Mouse (Mus musculus) ES-CJ7 (cell line): ENCODE results near the gene Agmo.

ENCODE experiments used
- DNase-seq: peaks from one replicate; pipeline ENCODE4 v3.0.0; 2011; ENCODE audit warnings: low read depth, low spot score

The Agmo gene

GRCm38 (mm10) chr12:37426750-37427149 is 185.3 kb downstream of the Agmo start:
- no peak for DNase-seq

GRCm38 (mm10) chr12:37434466-37434865 is 193.0 kb downstream of the Agmo start:
- DNase-seq: no peak

- DNase-seq: no peak
These were observed 201.1 kb downstream of the Agmo start for GRCm38 (mm10) chr12:37442486-37443013.

- DNase-seq: no peak
These were observed 203.8 kb downstream of the Agmo start for GRCm38 (mm10) chr12:37445255-37445654.

GRCm38 (mm10) chr12:37449597-37449996 is 208.2 kb downstream of the Agmo start:
- no peak for DNase-seq

- DNase-seq: peak; percentile 62
These were observed 209.1 kb downstream of the Agmo start for GRCm38 (mm10) chr12:37450366-37451156.

- DNase-seq: no peak
These were observed 230.2 kb downstream of the Agmo start for GRCm38 (mm10) chr12:37471631-37472030.

GRCm38 (mm10) chr12:37476849-37477248 is 235.4 kb downstream of the Agmo start:
- DNase-seq: no peak

GRCm38 (mm10) chr12:37487991-37488390 is 246.6 kb downstream of the Agmo start:
- no peak for DNase-seq

- DNase-seq: no peak
These were observed 257.4 kb downstream of the Agmo start for GRCm38 (mm10) chr12:37498871-37499270.

- no peak for DNase-seq
These were observed 266.0 kb downstream of the Agmo start for GRCm38 (mm10) chr12:37507406-37507805.

GRCm38 (mm10) chr12:37507826-37508225 is 266.4 kb downstream of the Agmo start:
- DNase-seq: no peak

- no peak for DNase-seq
These were observed 280.3 kb downstream of the Agmo start for GRCm38 (mm10) chr12:37521772-37522171.

- DNase-seq: no peak
These were observed 283.2 kb downstream of the Agmo start for GRCm38 (mm10) chr12:37524662-37525061.

- no peak for DNase-seq
These were observed 299.6 kb downstream of the Agmo start for GRCm38 (mm10) chr12:37540994-37541393.

- no peak for DNase-seq
These were observed 316.8 kb downstream of the Agmo start for GRCm38 (mm10) chr12:37558284-37558683.

- DNase-seq: no peak
These were observed 324.6 kb downstream of the Agmo start for GRCm38 (mm10) chr12:37565882-37566596.

- no peak for DNase-seq
These were observed 330.5 kb downstream of the Agmo start for GRCm38 (mm10) chr12:37571922-37572321.

GRCm38 (mm10) chr12:37582777-37583176 is 341.3 kb downstream of the Agmo start:
- DNase-seq: peak; percentile 10

- no peak for DNase-seq
These were observed 351.4 kb downstream of the Agmo start for GRCm38 (mm10) chr12:37592853-37593252.

GRCm38 (mm10) chr12:37612837-37613236 is 371.4 kb downstream of the Agmo start:
- no peak for DNase-seq

- DNase-seq: no peak
These were observed 373.3 kb downstream of the Agmo start for GRCm38 (mm10) chr12:37614769-37615168.

GRCm38 (mm10) chr12:37624078-37624477 is 382.6 kb downstream of the Agmo start:
- no peak for DNase-seq
